Mouse (Mus musculus) olfactory bulb, adult 2 months (tissue): ENCODE data around the gene Olfr748. TPM values are rescaled to one million over a fixed set of nuclear protein-coding genes. Genes with fewer than 3 reads are reported as not detected.
"Not testable (repeated sequence)": the region's sequence is repeated elsewhere in the genome, so short reads cannot be mapped to it uniquely, and the experiment has no call there.

Experiments used
- H3K27ac ChIP-seq: fragments of 200-500 bp; 2 replicates; pipeline ENCODE4 v1.5.1; 2012; ENCODE audit warnings: low read depth, low read length; ENCODE audit not compliant: insufficient read depth
- H3K4me1 ChIP-seq: fragments of 200-500 bp; 2 replicates; pipeline ENCODE4 v1.6.1; 2012; ENCODE audit warnings: low read length; ENCODE audit not compliant: control insufficient read depth, insufficient read depth
- H3K4me3 ChIP-seq: fragments of 200-500 bp; 2 replicates; pipeline ENCODE4 v1.5.1; 2012; ENCODE audit warnings: mild to moderate bottlenecking, low read depth, low read length, moderate library complexity; ENCODE audit not compliant: insufficient read depth
- CTCF ChIP-seq: fragments of 200-500 bp; IDR thresholded peaks from 2 replicates; pipeline ENCODE4 v1.5.1; 2012; ENCODE audit warnings: low read depth, mild to moderate bottlenecking, low read length, moderate library complexity; ENCODE audit not compliant: insufficient read depth
- POLR2A ChIP-seq: fragments of 200-500 bp; IDR thresholded peaks from 2 replicates; pipeline ENCODE4 v1.6.1; 2012; ENCODE audit warnings: mild to moderate bottlenecking, low read depth, low read length, moderate library complexity; ENCODE audit not compliant: insufficient read depth
- WGBS: fragments of 180-500 bp; shearing (Covaris S2); methylation state at CpG from one replicate; pipeline ENCODE4 v1.1.7; 2018; 5-methylcytosine and 5-hydroxymethylcytosine counted together
- polyA plus RNA-seq: library from polyadenylated mRNA; stranded (reverse); fragments of >200 nt; gene quantifications from 2 replicates; pipeline ENCODE4 v1.2.4, GENCODE M21; 2012; ENCODE audit warnings: low replicate concordance; ENCODE audit not compliant: missing spikeins, insufficient read depth, insufficient read length

The Olfr748 gene
- polyA plus RNA-seq = not detected in 2 replicates

- Histone ChIP-seq H3K4me3 (no peak within 1 kb of the TSS), H3K27ac (no peak within 1 kb of the TSS), H3K4me1 (no peaks in the 10 kb centered on the region)
- TF ChIP-seq CTCF (no peak), POLR2A (no peak)
- WGBS = 70% methylated on average over 1 of the region's 1 CpGs
These were observed at the start of gene Olfr748 for GRCm38 (mm10) chr14:50707073-50707472. TSS of gene Olfr748 (plus strand) at chr14:50707373.

DNA sequence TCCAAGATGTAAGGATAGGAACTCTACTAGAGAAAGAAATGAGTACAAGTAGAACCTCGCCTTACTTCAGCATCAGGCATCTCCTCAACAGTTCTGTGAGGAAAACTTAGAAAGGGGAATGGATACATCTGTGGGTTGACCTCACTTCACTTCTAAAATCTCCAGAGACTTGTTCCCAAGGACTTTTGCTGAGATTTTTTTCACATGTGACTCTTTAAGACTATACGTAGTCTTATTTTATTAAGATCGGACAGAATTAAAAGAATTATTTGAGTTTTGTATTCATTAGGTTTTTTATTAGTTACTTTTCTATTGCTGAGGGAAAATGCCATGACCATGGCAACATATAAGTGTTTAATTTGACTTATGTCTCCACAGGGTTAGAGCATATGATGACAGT lies 14.1 kb upstream of the Olfr748 start, which contains the start of gene Olfr747:
Gene Olfr747, minus strand, starts transcription at position 101 of the 400 bp plus-strand sequence.
- 94% methylated on average over 3 of the region's 3 CpGs for WGBS
- Histone ChIP-seq H3K27ac (no peak within 1 kb of the TSS), H3K4me1 (no peaks in the 10 kb centered on the region), H3K4me3 (no peak within 1 kb of the TSS)
- TF ChIP-seq POLR2A (no peak), CTCF (no peak)

- WGBS = 92% methylated on average over 15 of the region's 15 CpGs
- not testable (repeated sequence) for H3K27ac ChIP-seq, H3K4me3 ChIP-seq, H3K4me1 ChIP-seq
These were observed 12.7 kb downstream of the Olfr748 start for GRCm38 (mm10) chr14:50719875-50720274.

GRCm38 (mm10) chr14:50722371-50722770 lies 15.2 kb downstream of the Olfr748 start:
- 87% methylated on average over 4 of the region's 4 CpGs for WGBS
- not testable (repeated sequence) for H3K4me3 ChIP-seq, H3K27ac ChIP-seq, H3K4me1 ChIP-seq

GRCm38 (mm10) chr14:50740334-50740733 lies 33.2 kb downstream of the Olfr748 start:
- WGBS = 63% methylated on average over 2 of the region's 2 CpGs
- Histone ChIP-seq H3K4me1 (no peaks in the 10 kb centered on the region), H3K27ac (no peak overlapping the region), H3K4me3 (no peak overlapping the region)
- TF ChIP-seq CTCF = no peak
- no peak for TF ChIP-seq POLR2A

DNA sequence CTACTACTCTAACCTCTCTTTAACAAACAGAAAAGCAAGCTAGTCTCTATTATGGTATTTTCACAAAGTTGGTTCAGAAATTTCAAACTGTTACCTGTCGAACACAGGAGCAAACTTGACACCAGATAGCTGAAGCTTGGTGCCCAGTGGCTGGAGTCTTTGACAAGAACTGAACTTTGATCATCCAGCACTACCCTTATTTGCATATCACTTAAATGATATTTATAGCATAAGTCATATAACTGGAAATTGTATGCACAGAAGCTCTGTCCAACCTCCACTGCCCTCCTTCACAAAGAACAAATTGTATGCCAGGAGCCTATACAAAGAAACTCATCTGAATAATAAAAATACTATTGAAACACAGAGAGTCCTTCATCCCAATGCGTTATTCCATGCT lies 34.4 kb downstream of the Olfr748 start:
- no peak overlapping the region for H3K27ac ChIP-seq
- no peak overlapping the region for H3K4me3 ChIP-seq
- TF ChIP-seq POLR2A (no peak), CTCF (no peak)
- H3K4me1 ChIP-seq = no peaks in the 10 kb centered on the region
- whole genome bisulfite sequencing = 73% methylated on average over 2 of the region's 2 CpGs

- no peaks in the 10 kb centered on the region for H3K4me1 ChIP-seq
These were observed 37.8 kb downstream of the Olfr748 start, which contains the start of gene Olfr749 for GRCm38 (mm10) chr14:50744994-50745393. TSS of gene Olfr749 (minus strand) at chr14:50745094.

GRCm38 (mm10) chr14:50758416-50759085 lies 51.4 kb downstream of the Olfr748 start:
- TF ChIP-seq CTCF (no peak), POLR2A (no peak)
- Histone ChIP-seq H3K27ac (no peak overlapping the region), H3K4me1 (no peaks in the 10 kb centered on the region), H3K4me3 (no peak overlapping the region)
- WGBS = 18% methylated on average over 5 of the region's 5 CpGs

More at GRCm38 (mm10) chr14:50744994-50745393, 37.8 kb downstream of the Olfr748 start, which contains the start of gene Olfr749:
- no peak within 1 kb of the TSS for H3K4me3 ChIP-seq
- no peak for TF ChIP-seq POLR2A
- TF ChIP-seq CTCF = no peak
- H3K27ac ChIP-seq = no peak within 1 kb of the TSS

Other genes with a start within 250 kb of the Olfr748 start
- not detected in 2 replicates for gene Olfr741, start 234.6 kb upstream of the Olfr748 start, polyA plus RNA-seq
- not detected in 2 replicates for gene Olfr742, start 203.8 kb upstream of the Olfr748 start, polyA plus RNA-seq
- not detected in 2 replicates for gene Olfr743, start 185.5 kb upstream of the Olfr748 start, polyA plus RNA-seq
- not detected in 2 replicates for gene Olfr744, start 92.5 kb upstream of the Olfr748 start, polyA plus RNA-seq
- gene Olfr745, start 68.0 kb upstream of the Olfr748 start, polyA plus RNA-seq = not detected in 2 replicates
- not detected in 2 replicates for gene Olfr746, start 60.3 kb upstream of the Olfr748 start, polyA plus RNA-seq
- gene Olfr747, start 14.2 kb upstream of the Olfr748 start, polyA plus RNA-seq = not detected in 2 replicates
- gene Olfr749, start 37.7 kb downstream of the Olfr748 start, polyA plus RNA-seq = not detected in 2 replicates
- not detected in 2 replicates for gene Ttc5, start 78.1 kb downstream of the Olfr748 start, polyA plus RNA-seq
- gene Ccnb1ip1, start 100.4 kb downstream of the Olfr748 start, polyA plus RNA-seq = not detected in 2 replicates
- gene Parp2, start 100.5 kb downstream of the Olfr748 start, polyA plus RNA-seq = not detected in 2 replicates
- not detected in 2 replicates for gene Tep1, start 163.2 kb downstream of the Olfr748 start, polyA plus RNA-seq
- not detected in 2 replicates for gene Klhl33, start 190.1 kb downstream of the Olfr748 start, polyA plus RNA-seq
- gene Osgep, start 217.5 kb downstream of the Olfr748 start, polyA plus RNA-seq = not detected in 2 replicates
- gene Apex1, start 217.6 kb downstream of the Olfr748 start, polyA plus RNA-seq = not detected in 2 replicates
- gene Pip4p1, start 223.5 kb downstream of the Olfr748 start, polyA plus RNA-seq = not detected in 2 replicates
- not detected in 2 replicates for gene Pnp, start 223.7 kb downstream of the Olfr748 start, polyA plus RNA-seq
- not detected in 2 replicates for gene Gm49342, start 237.1 kb downstream of the Olfr748 start, polyA plus RNA-seq
- gene Pnp2, start 248.6 kb downstream of the Olfr748 start, polyA plus RNA-seq = not detected in 2 replicates